Mouse (Mus musculus) central nervous system, embryonic 11.5 days (tissue): ENCODE measurements around the gene 1700019D03Rik. TPM values are rescaled to one million over a fixed set of nuclear protein-coding genes. Genes with fewer than 3 reads are reported as not detected.

Experiments used
- polyA plus RNA-seq: library from polyadenylated mRNA; depleted of rRNA; stranded (reverse); fragments of >200 nt; gene quantifications from 2 replicates; pipeline ENCODE4 v1.2.3, GENCODE M21; 2012; rRNA removed

The 1700019D03Rik gene
- 1.0 and 1.8 TPM in 2 replicates for polyA plus RNA-seq

GRCm38 (mm10) chr1:53020079-53020478, at the start of gene 1700019D03Rik:
Gene 1700019D03Rik, minus strand, starts transcription at chr1:53020179.

GRCm38 (mm10) chr1:53061340-53061739, 41.4 kb upstream of the 1700019D03Rik start, which contains the start of gene Mstn:
Gene Mstn, plus strand, starts transcription at chr1:53061640.

Other genes starting within 250 kb of the 1700019D03Rik start
- gene Inpp1, start 202.5 kb downstream of the 1700019D03Rik start, polyA plus RNA-seq: 7.5 and 9.7 TPM in 2 replicates
- 23.5 and 28.4 TPM in 2 replicates for gene Hibch, start 175.2 kb downstream of the 1700019D03Rik start, polyA plus RNA-seq
- gene Mstn, start 41.5 kb upstream of the 1700019D03Rik start, polyA plus RNA-seq: 0.41 and 2.2 TPM in 2 replicates
- 0.20 and 0.29 TPM in 2 replicates for gene 1700019A02Rik, start 167.5 kb upstream of the 1700019D03Rik start, polyA plus RNA-seq